Mouse (Mus musculus): ENCODE data around the gene Usf1. TPM values are rescaled to one million over a fixed set of nuclear protein-coding genes. Genes with fewer than 3 reads are reported as not detected.

Gene Usf1
- total RNA-seq, 2 experiments from 2014 or later, result 99.7 to 106 TPM

DNA sequence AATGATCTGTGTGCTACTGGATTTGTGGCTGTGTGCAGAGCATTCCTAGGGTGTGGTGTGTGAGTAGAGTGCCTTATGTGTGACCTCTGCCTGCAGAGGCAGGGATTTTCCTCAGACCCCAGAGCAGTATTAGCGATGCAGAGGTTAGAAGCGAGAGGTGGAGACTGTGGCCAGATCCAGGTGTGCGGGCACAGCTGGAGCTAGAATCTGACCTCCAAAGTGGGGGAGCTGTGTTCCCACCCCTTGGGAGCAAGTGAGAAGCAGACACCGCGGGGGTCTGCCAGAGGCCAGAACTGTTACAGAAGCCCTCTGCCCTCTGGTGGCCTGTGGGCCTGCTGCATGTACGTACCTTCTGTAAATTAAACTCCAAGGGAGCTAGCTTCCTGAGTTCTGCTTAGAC, 24.0 kb upstream of the Usf1 start:
- DNase-seq (ENCODE audit: extremely low spot score in 1 of 2, low spot score in 2 of 2), result no peak
- peak; percentile 24 for TF ChIP-seq CTCF (IDR thresholded peaks at IDR 0.05)
- H3K4me3 ChIP-seq, result no peak overlapping the region
- intact Hi-C loops (cut with DNase I), result no loop called here
- no peak overlapping the region for H3K27ac ChIP-seq

DNA sequence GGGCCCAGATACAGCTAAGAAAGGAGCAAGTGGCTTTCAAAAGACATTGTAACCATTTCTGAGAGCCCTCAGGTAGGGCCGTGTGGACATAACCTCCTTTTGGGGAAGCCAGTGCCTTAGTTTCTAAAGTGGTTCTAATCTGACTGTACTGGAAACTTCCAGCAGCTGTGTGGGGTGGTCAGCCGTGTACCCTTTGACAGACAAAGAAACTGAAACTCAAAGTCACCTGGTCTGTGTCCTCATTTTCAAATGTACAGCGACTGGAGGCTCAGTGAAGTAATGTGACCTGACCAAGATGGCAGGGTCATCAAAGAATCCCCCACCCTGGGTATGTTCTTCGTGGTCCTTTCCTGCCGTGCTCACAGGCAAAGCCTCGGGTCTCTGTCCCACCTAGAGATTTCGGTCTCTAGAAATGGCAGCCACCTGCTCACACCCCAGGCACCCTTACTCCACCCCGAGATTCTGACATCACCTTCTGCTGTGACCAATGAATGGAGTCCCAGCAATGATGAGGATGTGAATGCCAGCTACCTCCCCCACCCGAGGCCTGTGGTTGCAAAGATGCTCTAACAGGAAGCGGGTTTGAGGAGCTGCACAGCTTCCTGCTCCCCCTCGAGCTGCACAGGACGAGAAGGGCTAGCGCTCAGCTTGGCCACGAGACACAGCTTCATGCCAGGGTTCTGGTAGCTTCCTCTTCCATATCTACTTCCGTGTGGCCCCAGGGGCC, 22.6 kb upstream of the Usf1 start, which contains the start of gene Arhgap30:
Gene Arhgap30, plus strand, starts transcription at position 579 of the 727 bp plus-strand sequence.
- no peak for DNase-seq (ENCODE audit: extremely low spot score in 1 of 2, low spot score in 2 of 2)
- H3K27ac ChIP-seq, result no peak within 1 kb of the TSS
- no peak within 1 kb of the TSS for H3K4me3 ChIP-seq
- intact Hi-C loops (cut with DNase I), result no loop called here
- no peak for TF ChIP-seq CTCF (IDR thresholded peaks at IDR 0.05)

DNA sequence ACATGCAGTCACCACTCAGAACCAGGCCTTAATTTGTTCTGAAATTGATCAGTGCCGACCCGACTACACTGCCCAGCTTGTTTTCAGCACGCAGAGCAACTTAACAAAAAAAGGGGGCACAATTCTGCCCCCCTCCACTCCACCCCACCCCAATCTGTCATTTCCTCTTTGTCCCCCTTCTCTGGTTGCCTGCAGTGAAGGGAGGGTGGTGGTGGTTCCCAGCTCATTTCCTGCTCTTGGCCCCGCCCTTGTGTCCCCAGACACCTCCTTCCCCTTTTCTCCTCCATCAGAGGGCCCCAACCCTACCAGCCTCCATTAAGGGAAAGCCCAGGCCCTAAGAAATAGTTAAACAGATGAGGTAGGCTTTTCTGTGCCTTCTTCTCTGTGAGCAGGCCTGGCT, 21.0 kb upstream of the Usf1 start:
- Histone ChIP-seq H3K27ac (no peak overlapping the region), H3K4me3 (no peak overlapping the region)
- DNase-seq (ENCODE audit: extremely low spot score in 1 of 2, low spot score in 2 of 2), result no peak
- intact Hi-C loops (cut with DNase I), result no loop called here
- no peak for TF ChIP-seq CTCF (IDR thresholded peaks at IDR 0.05)

DNA sequence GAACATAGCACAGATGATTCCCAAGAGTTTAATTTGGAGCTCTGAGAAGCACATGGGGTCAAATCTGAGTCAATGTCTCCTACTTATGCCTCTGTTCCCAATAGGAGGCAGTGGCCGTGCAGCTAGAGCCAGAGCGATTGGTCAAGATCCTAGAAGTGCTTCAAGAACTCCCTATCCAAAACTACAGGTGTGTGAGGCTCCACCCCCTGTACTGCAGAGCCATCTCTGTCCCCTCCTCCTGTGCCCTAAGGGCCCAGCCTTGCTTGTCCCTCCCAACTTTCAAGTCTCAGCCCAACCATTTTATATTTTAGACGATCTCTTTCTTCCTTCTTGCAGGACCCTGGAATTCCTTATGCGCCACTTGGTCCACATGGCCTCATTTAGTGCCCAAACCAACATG, 9.3 kb upstream of the Usf1 start:
- DNase-seq (ENCODE audit: extremely low spot score in 1 of 2, low spot score in 2 of 2), result no peak
- H3K4me3 ChIP-seq, result no peak overlapping the region
- intact Hi-C loops (cut with DNase I), result no loop called here
- H3K27ac ChIP-seq, result no peak overlapping the region
- no peak for TF ChIP-seq CTCF (IDR thresholded peaks at IDR 0.05)

DNA sequence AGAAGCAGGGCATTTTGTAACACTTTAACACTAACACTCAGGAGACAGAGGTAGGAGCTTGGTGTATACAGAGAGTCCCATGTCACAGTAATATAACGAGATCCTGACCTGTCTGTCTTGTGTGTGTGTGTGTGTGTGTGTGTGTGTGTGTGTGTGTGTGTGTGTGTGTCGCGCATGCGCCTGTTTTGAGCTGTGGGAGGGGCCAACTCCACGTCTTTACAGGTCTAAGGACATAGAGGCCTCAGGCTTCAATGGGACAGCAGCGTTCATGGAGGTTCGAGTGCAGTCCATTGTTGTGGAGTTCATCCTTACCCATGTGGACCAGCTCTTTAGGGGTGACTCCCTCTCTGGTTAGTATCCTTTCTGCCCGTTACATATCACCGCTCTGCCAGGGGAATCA, 8.1 kb upstream of the Usf1 start:
- no peak for DNase-seq (ENCODE audit: extremely low spot score in 1 of 2, low spot score in 2 of 2)
- Histone ChIP-seq H3K27ac (no peak overlapping the region), H3K4me3 (no peak overlapping the region)
- intact Hi-C loops (cut with DNase I), result no loop called here
- TF ChIP-seq CTCF (IDR thresholded peaks at IDR 0.05), result no peak

DNA sequence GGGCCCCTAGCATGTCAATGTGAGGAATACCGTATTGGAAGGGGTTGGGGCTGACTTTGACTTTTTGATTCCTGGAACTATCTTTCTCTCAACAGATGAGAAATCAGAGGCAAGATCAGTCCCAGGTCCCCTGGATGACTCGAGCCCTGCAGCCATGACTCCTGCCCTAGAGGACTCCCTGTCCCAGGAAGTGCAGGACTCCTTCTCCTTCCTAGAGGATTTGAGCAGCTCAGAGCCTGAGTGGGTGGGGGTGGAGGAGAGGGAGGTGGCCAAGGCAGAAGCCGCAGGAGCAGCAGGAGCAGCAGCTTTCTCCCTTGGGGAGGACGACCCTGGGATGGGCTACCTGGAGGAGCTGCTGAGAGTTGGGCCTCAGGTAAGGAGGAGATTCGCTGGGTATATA, 3.9 kb upstream of the Usf1 start:
- TF ChIP-seq CTCF (IDR thresholded peaks at IDR 0.05), result no peak
- H3K27ac ChIP-seq, result no peak overlapping the region
- intact Hi-C loops (cut with DNase I), result no loop called here
- no peak overlapping the region for H3K4me3 ChIP-seq
- DNase-seq (ENCODE audit: extremely low spot score in 1 of 2, low spot score in 2 of 2), result no peak

DNA sequence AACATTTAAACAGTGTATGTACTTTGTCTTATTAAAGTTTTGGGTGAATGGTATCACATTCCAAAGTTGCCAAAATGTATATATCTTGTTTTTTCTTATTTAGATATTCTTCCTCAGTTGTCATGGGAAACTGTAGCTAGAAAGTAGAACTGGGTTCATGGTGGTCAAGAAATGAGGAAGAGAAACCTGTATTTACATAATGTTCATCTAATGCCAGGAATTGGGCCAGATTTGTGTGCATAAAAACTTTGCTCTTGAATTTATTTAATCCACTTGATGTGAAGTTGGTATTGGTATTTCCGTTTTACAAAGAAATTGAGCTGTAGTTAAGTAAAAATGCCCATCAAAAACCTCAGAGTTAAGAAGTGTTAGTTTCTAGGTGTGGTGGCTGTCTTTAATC, 882 bp upstream of the Usf1 start:
- intact Hi-C loops (cut with DNase I), result loop anchor here (2.0 to 5.0 kb wide), 3 partner anchors 69 to 298 kb away; partner anchors contain the start of genes Cfap126 and Ufc1
- no peak for DNase-seq (ENCODE audit: extremely low spot score in 1 of 2, low spot score in 2 of 2)
- Histone ChIP-seq H3K27ac (no peak overlapping the region), H3K4me3 (no peak overlapping the region)
- TF ChIP-seq CTCF (IDR thresholded peaks at IDR 0.05), result no peak

DNA sequence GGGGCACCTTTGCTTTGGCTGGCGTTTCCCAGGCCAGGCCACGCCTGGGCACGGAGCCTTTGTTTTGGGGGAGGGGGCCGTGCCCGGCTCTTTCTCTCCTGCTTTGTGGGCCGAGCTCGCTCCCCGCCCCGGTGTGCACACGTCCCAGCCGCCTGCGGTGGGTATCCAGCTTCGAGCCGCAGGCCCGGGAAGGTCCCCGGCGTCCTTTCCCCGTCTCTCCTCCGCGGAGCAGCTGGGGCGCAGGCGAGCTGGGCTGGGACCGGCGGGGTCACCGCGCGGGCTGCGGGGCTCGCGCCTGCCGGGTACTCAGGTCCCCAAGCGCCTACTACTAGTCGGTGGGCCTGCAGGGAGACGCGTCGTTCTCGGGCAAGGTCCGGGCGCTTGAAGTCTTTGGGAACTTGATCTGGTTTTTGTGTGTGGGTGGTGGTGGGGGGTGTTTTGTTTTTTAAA, 404 bp downstream of the Usf1 start:
- H3K27ac ChIP-seq, result peak overlapping the region; percentile 99
- TF ChIP-seq CTCF (IDR thresholded peaks at IDR 0.05), result no peak
- intact Hi-C loops (cut with DNase I), result loop anchor here (1.0 to 5.0 kb wide), 7 partner anchors 31 to 299 kb away; partner anchors contain the start of genes Cfap126, Nit1, Pfdn2 and Ufc1

DNA sequence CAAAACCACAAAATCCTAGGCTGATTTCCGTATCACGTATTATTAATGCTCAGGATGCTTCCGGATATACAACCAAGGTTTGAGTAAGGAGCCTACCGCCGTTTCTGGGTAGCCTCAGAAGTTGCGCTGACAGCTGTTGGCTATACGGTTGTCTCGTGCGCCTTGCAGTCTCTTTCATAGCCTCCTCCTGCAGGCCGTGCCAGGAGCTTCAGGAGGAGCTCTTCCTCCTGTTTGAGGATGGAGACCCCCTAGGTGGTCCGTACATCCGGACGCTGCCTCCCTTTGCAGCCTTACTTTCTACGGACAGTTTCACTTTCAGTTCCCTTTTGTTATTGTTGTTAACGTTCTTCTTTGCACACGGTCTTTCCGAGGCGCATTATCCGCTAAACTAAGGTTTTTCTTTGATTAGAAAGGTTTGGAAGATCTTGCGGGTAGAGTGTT, 908 bp downstream of the Usf1 start:
- TF ChIP-seq CTCF (IDR thresholded peaks at IDR 0.05), result peak; percentile 5
- intact Hi-C loops (cut with DNase I), result loop anchor here (2.0 to 5.0 kb wide), 3 partner anchors 59 to 300 kb away; partner anchors contain the start of genes Cfap126 and Ufc1
- DNase-seq (ENCODE audit: extremely low spot score in 1 of 2, low spot score in 2 of 2), result peak in 1 of 2 experiments; percentile 31

More for the DNA sequence above, 404 bp downstream of the Usf1 start:
- no peak for DNase-seq (ENCODE audit: extremely low spot score in 1 of 2, low spot score in 2 of 2)
- peak overlapping the region; percentile 86 for H3K4me3 ChIP-seq

DNA sequence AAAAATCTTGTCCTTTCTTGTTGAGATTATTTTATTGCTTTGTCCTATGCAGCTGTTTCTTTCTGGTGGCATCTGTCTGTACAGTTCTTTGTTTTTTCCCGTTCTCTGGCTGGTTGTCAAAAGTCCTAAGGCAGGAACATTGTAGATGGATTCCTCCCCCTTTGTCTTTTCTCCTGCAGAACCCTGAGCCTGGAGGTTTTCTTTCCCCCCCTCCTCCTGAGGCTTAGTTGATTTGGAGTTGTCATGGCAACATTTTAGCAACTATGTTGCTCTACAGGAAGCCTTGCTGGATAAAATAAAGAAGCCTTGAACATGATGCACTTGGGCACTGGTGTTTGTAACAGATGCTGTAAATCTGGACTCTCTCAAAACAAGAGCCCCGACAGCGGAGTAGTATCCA, 1.3 kb downstream of the Usf1 start:
- TF ChIP-seq CTCF (IDR thresholded peaks at IDR 0.05), result no peak
- Histone ChIP-seq H3K4me3 (peak overlapping the region; percentile 86), H3K27ac (peak overlapping the region; percentile 99)
- DNase-seq (ENCODE audit: extremely low spot score in 1 of 2, low spot score in 2 of 2), result no peak
- intact Hi-C loops (cut with DNase I), result loop anchor here (2.0 to 5.0 kb wide), 3 partner anchors 58 to 300 kb away; partner anchors contain the start of genes Cfap126 and Ufc1

More for the DNA sequence above, 908 bp downstream of the Usf1 start:
- Histone ChIP-seq H3K27ac (peak overlapping the region; percentile 99), H3K4me3 (peak overlapping the region; percentile 86)

DNA sequence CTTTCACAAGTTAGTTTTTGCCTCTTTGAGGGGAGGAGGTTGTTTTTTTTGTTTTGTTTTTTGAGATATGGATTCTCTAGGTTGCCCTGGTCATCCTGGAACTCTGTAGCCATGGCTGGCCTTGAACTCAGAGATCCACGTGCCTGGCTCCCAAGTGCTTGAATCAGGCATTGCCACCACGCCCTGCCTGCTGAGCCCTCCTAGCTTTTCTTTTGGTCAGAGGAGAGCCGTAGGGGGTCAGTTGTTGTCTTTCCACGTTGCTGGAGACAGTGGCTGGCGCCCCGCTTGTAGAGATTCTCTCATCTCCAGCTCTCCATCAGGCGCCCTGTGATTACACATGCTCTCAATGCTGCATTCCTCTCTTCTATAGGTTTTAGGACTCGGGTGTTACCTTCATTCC, 2.5 kb downstream of the Usf1 start:
- intact Hi-C loops (cut with DNase I), result loop anchor here (2.0 to 5.0 kb wide), 3 partner anchors 57 to 301 kb away; partner anchors contain the start of genes Cfap126 and Ufc1
- DNase-seq (ENCODE audit: extremely low spot score in 1 of 2, low spot score in 2 of 2), result no peak
- Histone ChIP-seq H3K4me3 (no peak overlapping the region), H3K27ac (no peak overlapping the region)
- no peak for TF ChIP-seq CTCF (IDR thresholded peaks at IDR 0.05)

DNA sequence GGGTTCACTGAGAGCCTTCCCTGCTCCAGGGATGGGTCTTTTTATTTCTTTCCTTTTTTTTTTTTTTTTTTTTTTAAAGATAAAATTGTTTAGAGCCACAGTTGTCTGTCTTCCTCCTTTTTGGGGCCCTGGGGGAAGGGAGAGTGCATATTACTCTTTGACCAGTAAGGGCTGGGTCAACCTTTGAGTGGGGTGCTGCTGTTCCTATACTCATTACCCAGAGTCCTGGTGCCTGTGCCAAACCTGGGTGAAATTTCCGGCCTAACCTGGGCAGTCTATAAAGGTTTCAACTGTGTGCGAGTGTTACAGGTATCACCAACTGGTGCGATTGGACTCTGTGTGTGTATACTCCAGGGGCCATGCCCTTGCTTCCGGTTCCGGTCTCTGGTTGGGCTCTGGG, 7.5 kb downstream of the Usf1 start, which contains the start of gene Tstd1:
Gene Tstd1, plus strand, starts transcription at position 213 of the 400 bp plus-strand sequence.
- no peak for TF ChIP-seq CTCF (IDR thresholded peaks at IDR 0.05)
- no peak for DNase-seq (ENCODE audit: extremely low spot score in 1 of 2, low spot score in 2 of 2)
- H3K4me3 ChIP-seq, result no peak within 1 kb of the TSS
- intact Hi-C loops (cut with DNase I), result no loop called here
- H3K27ac ChIP-seq, result no peak within 1 kb of the TSS
